Mouse (Mus musculus): Measurements from ENCODE around the gene Immp1l. TPM values are rescaled to one million over a fixed set of nuclear protein-coding genes. Genes with fewer than 3 reads are reported as not detected.
A peak's percentile ranks its signal among the peaks of the same experiment; 100 is the strongest.

Immp1l gene
- total RNA-seq (2014; rRNA removed): 47.5 and 61.3 TPM in 2 replicates
- polyA plus RNA-seq (2015; fragmentation: Nextera tagmentation; extraction: Ambion mirVana): 114 and 123 TPM in 2 replicates

DNA sequence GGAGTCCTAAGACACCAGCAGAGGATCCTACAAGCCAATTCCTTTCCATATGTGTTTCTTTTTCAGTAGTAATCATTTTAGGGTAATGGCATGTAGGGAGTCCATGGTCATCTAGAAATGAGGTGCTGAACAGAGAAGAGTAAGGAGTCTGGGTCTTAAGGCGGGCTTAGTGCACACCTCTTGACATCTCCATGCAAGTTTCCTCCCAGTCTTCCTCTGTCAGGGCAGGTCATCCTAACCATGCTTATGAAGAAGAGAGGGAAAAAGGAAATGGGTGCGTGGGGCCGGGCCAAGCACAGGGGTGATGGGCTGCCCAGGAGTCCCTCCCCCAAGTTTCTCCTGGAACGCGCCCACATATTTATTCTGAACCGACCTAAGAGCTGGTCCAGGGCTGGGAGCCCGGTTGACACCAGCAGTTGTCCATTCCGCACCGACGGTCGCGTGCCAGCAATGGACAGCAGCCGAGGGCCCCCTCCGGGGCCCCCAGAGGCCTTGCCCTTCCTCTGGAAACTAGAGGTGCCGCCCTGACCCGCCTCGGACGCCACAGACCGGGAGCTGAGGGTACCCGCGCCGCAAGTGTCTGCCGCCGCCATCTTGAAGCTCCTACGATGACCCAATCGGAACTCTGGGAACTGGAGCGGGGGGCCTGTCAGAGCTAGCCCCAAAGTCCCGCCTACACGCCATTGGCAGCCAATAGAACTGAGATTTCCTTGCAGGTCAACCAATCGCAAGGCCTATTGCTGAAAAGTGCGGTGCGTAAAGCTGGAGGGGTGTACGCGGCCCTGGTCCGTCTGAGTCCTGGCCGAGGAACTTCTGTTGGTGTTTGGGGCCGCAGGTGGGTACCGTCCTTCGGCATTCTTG, at the start of gene Immp1l, which contains the start of gene Elp4:
TSS of gene Immp1l (plus strand) at position 743 of the 861 bp plus-strand sequence.
TSS of gene Elp4 (minus strand) at position 669 of the 861 bp plus-strand sequence.
- ATAC-seq (peak; percentile 100), DNase-seq (peak; percentile 98)
- under 1% methylated on average over 39 of the region's 39 CpGs for WGBS
- H3K27me3 ChIP-seq (ENCODE audit: insufficient read depth, low read length): no peaks in the 10 kb centered on the region
- H3K4me3 ChIP-seq (ENCODE audit: low read depth, low read length): peak within 1 kb of the TSS; percentile 90
- no peaks in the 10 kb centered on the region for H3K4me1 ChIP-seq (ENCODE audit: insufficient read depth)
- no peaks in the 10 kb centered on the region for H3K36me3 ChIP-seq (ENCODE audit: insufficient read depth)
- no peaks in the 10 kb centered on the region for H3K9me3 ChIP-seq (ENCODE audit: low read length)
- TF ChIP-seq CTCF (IDR thresholded peaks at IDR 0.05; ENCODE audit: low read depth): no peak
- peak within 1 kb of the TSS; percentile 75 for H3K27ac ChIP-seq (ENCODE audit: low read depth, low read length)
- peak within 1 kb of the TSS; percentile 87 for H3K9ac ChIP-seq
- H3K4me2 ChIP-seq (ENCODE audit: low read depth): peak within 1 kb of the TSS; percentile 75

- no peaks in the 10 kb centered on the region for H3K36me3 ChIP-seq (ENCODE audit: insufficient read depth)
- no peak overlapping the region for H3K4me2 ChIP-seq (ENCODE audit: low read depth)
- TF ChIP-seq CTCF (IDR thresholded peaks at IDR 0.05; ENCODE audit: low read depth): no peak
- ATAC-seq (peak; percentile 64), DNase-seq (peak; percentile 33)
- WGBS: 50% methylated on average over 2 of the region's 2 CpGs
- H3K27me3 ChIP-seq (ENCODE audit: insufficient read depth, low read length): no peaks in the 10 kb centered on the region
- H3K27ac ChIP-seq (ENCODE audit: low read depth, low read length): no peak overlapping the region
- H3K4me3 ChIP-seq (ENCODE audit: low read depth, low read length): no peak overlapping the region
- H3K4me1 ChIP-seq (ENCODE audit: insufficient read depth): no peaks in the 10 kb centered on the region
- no peaks in the 10 kb centered on the region for H3K9me3 ChIP-seq (ENCODE audit: low read length)
- H3K9ac ChIP-seq: no peak overlapping the region
Observed at GRCm38 (mm10) chr2:105854740-105855139, 49.7 kb upstream of the Immp1l start.

DNA sequence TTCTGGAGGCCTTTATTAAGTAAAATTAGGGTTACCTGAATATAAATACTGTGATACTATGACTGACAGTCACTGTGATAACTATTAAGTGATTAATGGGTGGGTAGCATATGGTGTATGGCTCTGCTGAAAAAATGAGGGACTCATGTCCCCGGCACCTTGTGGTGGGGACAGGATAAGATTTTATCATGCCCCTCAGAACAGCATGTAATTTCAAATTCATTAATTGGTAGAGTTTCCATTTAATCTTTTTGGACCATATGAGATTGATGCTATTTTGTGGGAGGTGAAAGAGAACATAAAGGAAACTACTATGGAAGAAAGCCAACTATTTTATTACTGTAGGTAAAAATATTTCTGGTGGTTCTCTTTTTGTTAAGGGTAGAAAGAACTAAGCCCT, 31.0 kb upstream of the Immp1l start:
- Histone ChIP-seq H3K9ac (no peak overlapping the region), H3K9me3 (ENCODE audit: low read length) (no peaks in the 10 kb centered on the region), H3K4me1 (ENCODE audit: insufficient read depth) (no peaks in the 10 kb centered on the region), H3K27ac (ENCODE audit: low read depth, low read length) (no peak overlapping the region), H3K27me3 (ENCODE audit: insufficient read depth, low read length) (no peaks in the 10 kb centered on the region), H3K4me3 (ENCODE audit: low read depth, low read length) (no peak overlapping the region), H3K36me3 (ENCODE audit: insufficient read depth) (no peaks in the 10 kb centered on the region), H3K4me2 (ENCODE audit: low read depth) (no peak overlapping the region)
- TF ChIP-seq CTCF (IDR thresholded peaks at IDR 0.05; ENCODE audit: low read depth): no peak
- DNase-seq (no peak), ATAC-seq (no peak)
- whole genome bisulfite sequencing: 100% methylated on average over 1 of the region's 1 CpGs

- ATAC-seq (no peak), DNase-seq (no peak)
- H3K36me3 ChIP-seq (ENCODE audit: insufficient read depth): peaks cover 9% of the 10 kb centered on the region
- H3K9ac ChIP-seq: no peak overlapping the region
- H3K27me3 ChIP-seq (ENCODE audit: insufficient read depth, low read length): no peaks in the 10 kb centered on the region
- no peak for TF ChIP-seq CTCF (IDR thresholded peaks at IDR 0.05; ENCODE audit: low read depth)
- H3K27ac ChIP-seq (ENCODE audit: low read depth, low read length): no peak overlapping the region
- no peak overlapping the region for H3K4me3 ChIP-seq (ENCODE audit: low read depth, low read length)
- H3K4me1 ChIP-seq (ENCODE audit: insufficient read depth): no peaks in the 10 kb centered on the region
- no peaks in the 10 kb centered on the region for H3K9me3 ChIP-seq (ENCODE audit: low read length)
- no peak overlapping the region for H3K4me2 ChIP-seq (ENCODE audit: low read depth)
Observed at GRCm38 (mm10) chr2:105890816-105891215, 13.6 kb upstream of the Immp1l start.

GRCm38 (mm10) chr2:105904757-105905146, 314 bp downstream of the Immp1l start:
- no peak for TF ChIP-seq CTCF (IDR thresholded peaks at IDR 0.05; ENCODE audit: low read depth)
- H3K27ac ChIP-seq (ENCODE audit: low read depth, low read length): no peak overlapping the region
- 0% methylated on average over 12 of the region's 12 CpGs for WGBS

DNA sequence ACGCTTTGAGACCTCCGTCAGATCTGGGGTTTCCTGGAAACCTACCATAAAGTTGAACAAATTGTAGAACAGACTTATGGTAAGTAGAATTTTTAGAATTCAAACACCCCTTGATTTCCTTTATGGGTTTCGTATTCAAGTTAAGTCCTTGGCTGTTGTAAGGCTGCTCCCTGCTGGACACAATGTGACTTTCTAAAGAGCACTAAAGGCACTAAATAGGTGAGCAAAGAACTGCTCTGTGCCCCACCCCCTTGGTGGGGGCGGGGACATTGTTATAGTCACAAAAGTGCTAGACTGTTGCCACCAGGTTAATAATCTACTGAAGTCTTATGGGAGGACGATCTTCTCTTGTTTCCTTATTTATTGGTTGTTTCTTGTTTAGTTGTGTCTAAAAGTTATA, 3.9 kb downstream of the Immp1l start:
- H3K4me1 ChIP-seq (ENCODE audit: insufficient read depth): no peaks in the 10 kb centered on the region
- H3K9me3 ChIP-seq (ENCODE audit: low read length): no peaks in the 10 kb centered on the region
- no peak for ATAC-seq
- H3K27me3 ChIP-seq (ENCODE audit: insufficient read depth, low read length): no peaks in the 10 kb centered on the region
- WGBS: 79% methylated on average over 5 of the region's 5 CpGs
- H3K4me2 ChIP-seq (ENCODE audit: low read depth): no peak overlapping the region
- no peak; the same call in 1 of the 2 replicates for TF ChIP-seq CTCF (IDR thresholded peaks at IDR 0.05; ENCODE audit: low read depth)
- peak; percentile 6 for DNase-seq
- no peak overlapping the region for H3K27ac ChIP-seq (ENCODE audit: low read depth, low read length)
- H3K9ac ChIP-seq: no peak overlapping the region
- no peaks in the 10 kb centered on the region for H3K36me3 ChIP-seq (ENCODE audit: insufficient read depth)
- H3K4me3 ChIP-seq (ENCODE audit: low read depth, low read length): no peak overlapping the region

More at GRCm38 (mm10) chr2:105904757-105905146, 314 bp downstream of the Immp1l start:
- H3K36me3 ChIP-seq (ENCODE audit: insufficient read depth): no peaks in the 10 kb centered on the region
- H3K9ac ChIP-seq: peak overlapping the region; percentile 87
- no peaks in the 10 kb centered on the region for H3K27me3 ChIP-seq (ENCODE audit: insufficient read depth, low read length)
- H3K9me3 ChIP-seq (ENCODE audit: low read length): no peaks in the 10 kb centered on the region
- DNase-seq (no peak), ATAC-seq (peak; percentile 47)
- H3K4me2 ChIP-seq (ENCODE audit: low read depth): peak overlapping the region; percentile 59
- peak overlapping the region; percentile 90 for H3K4me3 ChIP-seq (ENCODE audit: low read depth, low read length)
- H3K4me1 ChIP-seq (ENCODE audit: insufficient read depth): no peaks in the 10 kb centered on the region

DNA sequence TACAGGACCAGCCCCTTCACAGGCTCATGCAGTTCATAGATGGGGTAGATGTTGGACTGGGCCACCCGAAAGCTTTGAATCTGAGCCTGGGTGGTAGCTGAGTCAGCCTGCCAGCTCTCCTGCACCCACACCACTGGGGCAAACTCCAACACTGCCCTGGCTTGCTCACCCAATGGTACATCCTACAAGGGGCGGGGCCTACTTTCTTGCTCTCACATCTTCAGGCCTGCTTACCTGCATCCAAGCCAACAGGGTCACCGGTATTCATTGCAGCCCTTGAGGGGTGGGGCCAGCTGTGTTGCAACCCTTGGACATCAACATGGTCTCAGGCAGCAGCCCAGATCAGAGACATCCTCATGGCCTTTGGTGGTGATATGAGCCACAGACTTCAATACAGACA, 6.2 kb downstream of the Immp1l start:
- DNase-seq: no peak
- H3K27me3 ChIP-seq (ENCODE audit: insufficient read depth, low read length): no peaks in the 10 kb centered on the region
- no peak for TF ChIP-seq CTCF (IDR thresholded peaks at IDR 0.05; ENCODE audit: low read depth)
- H3K4me3 ChIP-seq (ENCODE audit: low read depth, low read length): no peak overlapping the region
- no peak overlapping the region for H3K27ac ChIP-seq (ENCODE audit: low read depth, low read length)
- H3K4me1 ChIP-seq (ENCODE audit: insufficient read depth): no peaks in the 10 kb centered on the region
- H3K36me3 ChIP-seq (ENCODE audit: insufficient read depth): no peaks in the 10 kb centered on the region
- no peaks in the 10 kb centered on the region for H3K9me3 ChIP-seq (ENCODE audit: low read length)
- H3K9ac ChIP-seq: no peak overlapping the region
- no peak for ATAC-seq
- 92% methylated on average over 3 of the region's 3 CpGs for WGBS
- no peak overlapping the region for H3K4me2 ChIP-seq (ENCODE audit: low read depth)
